Mouse (Mus musculus) C2C12 (cell line): ENCODE results near the gene Map4k4.

Source experiments
- CEBPB ChIP-seq: IDR thresholded peaks from one replicate; pipeline ENCODE4 v1.6.1; 2011; ENCODE audit warnings: low read depth, mild to moderate bottlenecking, control low read depth, moderate library complexity
- CTCF ChIP-seq: IDR thresholded peaks from one replicate; pipeline ENCODE4 v1.5.1; 2011; ENCODE audit not compliant: control insufficient read depth, insufficient read depth, insufficient read length
- FOSL1 ChIP-seq: IDR thresholded peaks from one replicate; pipeline ENCODE4 v1.8.0; 2011; ENCODE audit warnings: mild to moderate bottlenecking, low read length; ENCODE audit not compliant: poor library complexity, insufficient read depth, severe bottlenecking
- MAX ChIP-seq: IDR thresholded peaks from one replicate; pipeline ENCODE4 v1.6.1; 2011; ENCODE audit warnings: mild to moderate bottlenecking, control low read depth
- MYOG ChIP-seq: IDR thresholded peaks from one replicate; pipeline ENCODE4 v1.6.1; 2011; ENCODE audit not compliant: control insufficient read depth, insufficient read length; ENCODE audit errors: extremely low read depth
- USF1 ChIP-seq: IDR thresholded peaks from one replicate; pipeline ENCODE4 v1.6.1; 2011; ENCODE audit warnings: low read depth, mild to moderate bottlenecking, control low read depth, moderate library complexity

DNA sequence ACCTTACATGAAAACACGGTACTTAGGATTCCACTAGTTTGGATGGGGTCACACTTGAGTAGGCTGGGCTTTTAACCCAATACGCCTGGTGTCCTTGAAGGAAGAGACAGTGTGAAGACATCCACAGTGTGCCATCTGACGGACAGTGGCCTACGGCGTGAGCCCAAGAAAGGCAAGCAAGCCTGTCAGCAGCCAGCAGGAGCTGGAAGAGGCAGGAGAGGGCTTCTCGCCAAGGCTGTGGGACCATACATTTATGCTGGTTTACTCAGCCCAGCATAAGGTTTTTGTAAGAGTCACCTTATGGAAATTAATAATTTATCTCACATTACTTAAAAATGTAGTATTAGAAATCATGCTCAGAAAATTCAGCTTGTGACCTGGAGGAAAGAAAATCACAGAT is 10.7 kb upstream of the Map4k4 start:
- no peak for TF ChIP-seq CTCF
- TF ChIP-seq MYOG = no peak
- no peak for TF ChIP-seq USF1
- TF ChIP-seq CEBPB = no peak
- peak; percentile 21 for TF ChIP-seq MAX
- no peak for TF ChIP-seq FOSL1
